Mouse (Mus musculus) spleen, postnatal 36 days (tissue): Measurements from ENCODE around the gene Rbpj.
"Not testable (repeated sequence)": the region's sequence is repeated elsewhere in the genome, so short reads cannot be mapped to it uniquely, and the experiment has no call there.

Source experiments
- DNase-seq, 2 experiments: peaks; one replicate each; pipeline ENCODE4 v3.0.0; 2022; ENCODE audit warnings: low spot score in 2 of 2, mixed read lengths in 1 of 2

The Rbpj gene

DNA sequence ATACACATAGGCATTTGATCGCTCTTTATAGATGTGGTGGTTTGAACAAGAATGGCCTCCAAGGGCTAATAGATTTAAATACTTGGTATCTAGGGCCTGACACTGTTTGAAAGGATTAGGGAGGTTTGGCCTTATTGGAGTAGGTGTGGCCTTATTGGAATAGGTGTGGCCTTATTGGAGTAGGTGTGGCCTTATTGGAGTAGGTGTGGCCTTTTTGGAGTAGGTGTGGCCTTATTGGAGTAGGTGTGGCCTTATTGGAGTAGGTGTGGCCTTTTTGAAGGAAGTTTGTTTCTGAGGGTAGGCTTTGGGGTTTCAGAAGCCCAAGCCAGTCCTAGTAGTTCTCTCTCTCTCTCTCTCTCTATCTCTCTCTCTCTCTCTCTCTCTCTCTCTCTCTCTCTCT, 84.4 kb downstream of the Rbpj start:
- not testable (repeated sequence) for DNase-seq

DNA sequence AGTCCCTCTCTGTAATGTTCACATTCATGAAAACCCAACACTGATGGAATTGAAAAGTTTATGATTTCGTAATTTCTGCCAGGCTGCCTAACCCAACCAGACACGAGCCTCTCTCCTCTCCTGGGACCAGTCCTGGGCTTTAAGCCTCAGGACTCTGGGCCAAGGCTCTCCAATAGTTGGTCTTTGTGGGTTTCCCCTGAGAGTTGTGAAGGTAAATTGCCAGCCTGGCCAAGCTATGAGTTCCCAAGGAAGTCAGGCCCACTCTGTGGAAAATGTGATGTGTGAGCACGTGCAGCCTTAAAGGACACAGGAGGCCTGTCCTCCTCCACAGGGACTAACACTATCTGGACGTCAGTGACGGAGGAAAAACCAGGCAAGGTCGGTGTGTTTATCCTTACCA, 85.4 kb downstream of the Rbpj start:
- DNase-seq, result no peak

DNA sequence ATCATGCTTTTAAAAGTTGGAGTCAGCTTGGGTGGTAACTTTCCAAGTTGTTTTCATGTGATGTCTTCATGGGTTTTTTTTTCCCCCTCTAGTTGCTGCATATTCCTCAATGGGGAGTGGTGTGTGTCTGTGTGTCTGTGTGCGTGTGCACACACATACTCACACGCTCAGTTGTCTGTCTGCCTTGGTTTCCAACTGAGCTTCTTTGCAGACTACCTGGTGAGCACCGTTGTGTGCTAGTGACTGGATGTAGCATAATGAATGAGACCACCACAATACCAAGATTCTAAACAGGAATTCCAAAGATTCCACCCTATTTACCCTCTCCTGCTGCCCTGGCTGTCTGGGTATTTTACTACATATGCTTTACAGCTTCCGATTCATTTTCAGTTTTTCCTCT, 86.0 kb downstream of the Rbpj start:
- DNase-seq, result no peak

DNA sequence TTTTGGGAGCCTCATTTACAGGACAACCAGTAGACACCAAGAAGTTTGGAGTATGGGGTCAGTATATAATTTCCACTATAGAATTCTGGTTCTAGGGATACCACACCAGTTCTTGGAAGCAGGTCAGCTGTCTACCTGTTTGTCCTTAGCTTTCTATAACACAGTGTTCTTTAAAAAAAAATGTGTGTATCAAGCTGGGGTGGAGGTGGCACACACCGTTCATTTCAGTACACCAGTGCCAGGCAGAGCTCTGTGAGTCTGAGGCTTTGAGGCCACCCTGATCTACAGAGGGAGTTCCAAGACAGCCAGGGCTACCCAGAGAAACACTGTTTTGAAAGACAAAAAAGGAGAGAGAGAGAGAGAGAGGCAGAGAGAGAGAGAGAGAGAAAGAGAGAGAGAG, 87.3 kb downstream of the Rbpj start:
- no peak for DNase-seq

DNA sequence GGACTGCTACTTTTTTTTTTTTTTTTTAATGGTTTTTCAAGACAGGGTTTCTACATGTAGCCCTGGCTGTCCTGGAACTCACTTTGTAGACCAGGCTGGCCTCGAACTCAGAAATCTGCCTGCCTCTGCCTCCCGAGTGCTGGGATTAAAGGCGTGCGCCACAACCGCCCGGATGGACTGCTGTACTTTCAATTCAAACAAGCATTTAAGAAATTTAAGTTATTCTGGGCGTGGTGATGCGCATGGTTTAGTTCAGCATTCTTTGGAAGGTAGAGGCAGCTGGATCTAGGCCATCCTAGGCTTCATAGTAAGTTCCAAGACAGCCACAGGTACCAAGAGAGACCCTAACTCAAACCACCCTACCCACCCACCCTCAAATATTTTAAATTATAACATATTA, 88.2 kb downstream of the Rbpj start:
- DNase-seq, result no peak

DNA sequence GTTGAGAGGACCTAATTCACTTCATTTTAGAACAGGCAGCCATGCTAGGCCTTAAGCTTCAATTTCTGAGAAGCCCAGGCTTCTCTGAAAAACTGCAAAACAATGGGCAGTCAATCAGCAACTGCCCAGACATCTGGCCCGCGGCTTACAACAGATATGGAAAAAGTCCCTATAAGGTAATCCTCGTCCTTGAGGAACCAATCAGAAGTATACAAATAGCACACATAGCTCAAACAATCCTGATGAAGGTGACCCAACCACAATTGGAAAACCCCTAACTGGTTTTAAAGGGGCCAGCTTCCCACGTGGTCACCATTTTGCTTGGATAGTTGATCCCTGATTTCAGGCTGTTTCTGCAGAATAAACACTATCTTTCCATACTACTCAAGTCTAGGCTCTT, 89.0 kb downstream of the Rbpj start:
- DNase-seq, result no peak

- DNase-seq, result no peak
Observed at GRCm38 (mm10) chr5:53555474-53555873, 89.5 kb downstream of the Rbpj start.

GRCm38 (mm10) chr5:53555929-53556328, 90.0 kb downstream of the Rbpj start:
- no peak for DNase-seq

DNA sequence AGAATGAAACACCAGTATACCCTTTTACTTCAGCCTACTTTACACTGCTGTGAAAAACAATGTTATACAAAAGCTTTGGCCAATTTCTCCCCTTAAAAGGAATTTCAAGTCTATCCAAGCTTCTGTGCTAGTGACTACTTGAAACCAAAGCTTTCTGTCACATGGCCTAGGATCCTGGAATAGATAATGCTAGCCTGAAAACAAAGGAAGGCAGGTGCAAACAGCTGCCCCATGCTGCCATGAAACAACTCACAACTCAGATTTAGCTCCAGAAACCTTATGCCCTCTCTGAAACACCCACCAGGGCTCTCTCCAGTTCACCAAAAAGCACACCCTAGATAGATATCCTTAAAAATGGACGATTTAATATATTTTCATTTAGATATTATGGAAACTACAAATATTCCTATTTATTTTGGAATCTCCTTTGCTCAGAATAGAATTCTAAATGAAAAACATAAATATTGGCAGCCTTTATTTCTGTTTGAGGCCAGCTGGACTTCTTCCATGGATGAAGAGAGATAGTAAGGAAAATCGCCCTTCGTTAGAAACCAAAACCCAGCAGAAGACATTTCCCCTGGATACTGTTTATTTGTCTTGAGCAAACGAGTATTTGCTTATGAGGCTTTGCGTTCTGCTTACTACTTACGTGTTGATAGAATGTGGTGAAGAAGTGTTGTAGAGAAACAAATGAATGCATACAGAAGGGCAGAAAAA, 91.8 kb downstream of the Rbpj start:
- DNase-seq, result no peak

DNA sequence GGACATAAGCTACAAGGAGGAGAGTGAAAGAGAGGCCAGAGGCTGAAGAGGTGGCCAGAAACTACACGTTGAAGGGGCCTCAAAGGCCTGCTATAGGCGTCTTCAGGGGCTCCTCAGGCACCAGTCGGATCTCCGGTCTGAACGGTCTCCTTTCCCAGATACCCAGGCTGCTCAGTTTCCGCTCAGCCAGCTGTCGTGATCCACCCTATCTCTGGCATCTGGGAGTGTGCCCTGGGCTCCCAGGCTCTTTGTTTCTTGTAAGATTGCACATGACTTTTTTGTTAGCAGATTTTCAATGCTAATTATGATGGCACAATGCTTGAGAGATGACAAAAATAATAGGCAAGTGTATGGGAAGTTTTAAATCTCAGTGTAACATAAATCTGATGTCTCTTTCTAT, 95.2 kb downstream of the Rbpj start:
- DNase-seq, result no peak

DNA sequence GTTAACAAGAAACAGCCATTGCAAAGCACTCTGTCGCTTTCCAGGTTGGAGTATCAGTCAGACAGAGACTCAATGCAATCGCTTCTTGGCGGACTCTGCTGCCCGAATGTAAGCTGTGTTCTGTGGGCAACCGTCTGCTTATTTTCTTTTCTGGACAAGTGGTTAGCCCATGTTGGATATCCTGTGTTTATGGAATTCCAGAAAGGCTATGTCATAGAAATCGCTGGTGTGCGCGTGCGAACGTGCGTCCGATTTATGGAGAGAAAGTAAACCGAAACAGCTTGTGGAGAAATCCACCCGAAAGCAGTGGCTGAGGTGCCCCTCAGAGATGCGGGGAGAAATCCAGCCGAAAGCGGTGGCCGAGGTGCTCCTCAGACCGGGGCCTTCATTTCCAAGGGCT, 98.4 kb downstream of the Rbpj start:
- no peak for DNase-seq

- no peak for DNase-seq
Observed at GRCm38 (mm10) chr5:53565213-53565794, 99.4 kb downstream of the Rbpj start.

- DNase-seq, result no peak
Observed at GRCm38 (mm10) chr5:53566485-53567083, 100.6 kb downstream of the Rbpj start.

- peak; percentile 8 to 16 for DNase-seq
Observed at GRCm38 (mm10) chr5:53572496-53572895, 106.5 kb downstream of the Rbpj start.

- no peak for DNase-seq
Observed at GRCm38 (mm10) chr5:53574883-53575442, 109.0 kb downstream of the Rbpj start.

GRCm38 (mm10) chr5:53577272-53577889, 111.4 kb downstream of the Rbpj start:
- DNase-seq, result no peak

DNA sequence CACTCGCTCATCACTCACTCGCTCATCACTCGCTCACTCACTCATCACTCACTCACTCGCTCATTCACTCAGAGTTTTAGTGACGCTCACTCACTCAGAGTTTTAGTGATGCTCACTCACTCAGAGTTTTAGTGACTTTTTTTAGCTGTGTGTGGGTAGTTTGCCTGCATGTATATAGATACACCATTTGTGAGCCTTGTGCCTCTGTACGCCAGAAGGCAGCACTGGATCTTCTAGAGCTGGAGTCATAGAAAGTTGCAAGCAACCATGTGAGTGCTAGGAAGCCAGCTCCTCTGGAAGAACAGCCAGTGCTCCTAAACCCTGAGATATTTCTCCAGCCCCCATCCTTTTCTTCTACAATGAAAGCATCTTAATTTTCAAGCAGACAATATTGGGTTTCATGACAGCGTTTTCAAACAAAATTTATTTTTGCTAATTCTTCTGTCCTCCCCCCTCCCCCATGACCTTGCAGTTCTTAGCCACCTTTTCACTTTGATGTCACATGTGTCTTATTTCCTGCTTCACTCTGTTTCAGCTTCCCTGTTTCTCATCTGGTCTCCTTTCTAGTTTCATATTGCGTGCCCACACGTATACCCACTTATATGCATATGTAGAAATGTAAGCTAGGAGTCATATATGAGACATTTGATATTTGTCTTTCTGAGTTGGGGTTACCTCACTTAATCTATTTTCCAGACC, 118.3 kb downstream of the Rbpj start:
- no peak for DNase-seq

- peak; percentile 17 to 50 for DNase-seq
Observed at GRCm38 (mm10) chr5:53588421-53589171, 122.6 kb downstream of the Rbpj start.

GRCm38 (mm10) chr5:53589172-53589960, 123.4 kb downstream of the Rbpj start:
- DNase-seq, result peak; percentile 89 to 91

DNA sequence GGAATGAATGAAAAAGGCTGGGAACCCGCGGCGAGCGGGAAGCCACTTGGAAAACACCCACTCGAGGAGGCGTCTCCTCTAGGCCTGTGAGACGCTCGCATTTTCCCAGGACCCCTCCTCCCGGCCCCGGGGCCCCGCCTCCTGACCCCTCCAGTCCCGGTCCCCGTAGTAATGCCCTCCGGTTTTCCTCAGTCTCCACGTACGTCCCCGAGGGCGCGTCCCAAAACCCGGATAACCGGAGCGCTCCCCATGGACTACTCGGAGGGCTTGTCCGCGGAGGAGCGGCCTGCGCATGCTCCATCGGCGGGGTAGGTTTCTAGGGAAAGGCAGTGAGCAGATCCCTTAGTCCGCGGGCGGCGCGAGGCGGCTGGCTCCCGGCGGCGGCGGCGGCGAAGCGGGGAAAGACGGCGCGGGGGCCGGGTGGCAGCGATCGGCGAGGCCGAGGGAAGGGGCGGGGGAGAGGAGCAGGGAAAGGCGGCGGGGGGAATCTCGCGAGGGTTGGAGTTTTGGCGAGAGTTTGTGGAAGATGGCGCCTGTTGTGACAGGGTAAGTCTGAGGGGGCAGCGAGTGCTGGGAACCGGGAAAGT, 124.3 kb downstream of the Rbpj start:
- DNase-seq, result peak; percentile 84 to 90
